Mouse (Mus musculus) bone marrow macrophage, adult 2 months (primary cell): ENCODE measurements around the gene Gm20388. TPM values are rescaled to one million over a fixed set of nuclear protein-coding genes. Genes with fewer than 3 reads are reported as not detected.

Experiments used
- H3K27ac ChIP-seq: 2 replicates; pipeline ENCODE4 v1.5.1; 2012; ENCODE audit warnings: low read depth, low read length; ENCODE audit not compliant: insufficient read depth
- H3K4me1 ChIP-seq: 2 replicates; pipeline ENCODE4 v1.6.1; 2012; ENCODE audit warnings: low read length; ENCODE audit not compliant: control insufficient read depth, insufficient read depth
- H3K4me3 ChIP-seq: 2 replicates; pipeline ENCODE4 v1.5.1; 2012; ENCODE audit warnings: mild to moderate bottlenecking, low read length, moderate library complexity; ENCODE audit not compliant: insufficient read depth
- CTCF ChIP-seq: IDR thresholded peaks from 2 replicates; pipeline ENCODE4 v1.5.1; 2012; ENCODE audit warnings: low read depth, mild to moderate bottlenecking, low read length, moderate library complexity
- POLR2A ChIP-seq: IDR thresholded peaks from 2 replicates; pipeline ENCODE4 v1.6.1; 2012; ENCODE audit warnings: mild to moderate bottlenecking, low read depth, low read length, borderline replicate concordance
- polyA plus RNA-seq: library from polyadenylated mRNA; stranded (reverse); fragments of >200 nt; gene quantifications from 2 replicates; pipeline ENCODE4 v1.2.4, GENCODE M21; 2012; ENCODE audit not compliant: missing spikeins, insufficient read depth, insufficient read length

Gm20388 gene
- polyA plus RNA-seq, 1 experiment: 32.7 TPM

DNA sequence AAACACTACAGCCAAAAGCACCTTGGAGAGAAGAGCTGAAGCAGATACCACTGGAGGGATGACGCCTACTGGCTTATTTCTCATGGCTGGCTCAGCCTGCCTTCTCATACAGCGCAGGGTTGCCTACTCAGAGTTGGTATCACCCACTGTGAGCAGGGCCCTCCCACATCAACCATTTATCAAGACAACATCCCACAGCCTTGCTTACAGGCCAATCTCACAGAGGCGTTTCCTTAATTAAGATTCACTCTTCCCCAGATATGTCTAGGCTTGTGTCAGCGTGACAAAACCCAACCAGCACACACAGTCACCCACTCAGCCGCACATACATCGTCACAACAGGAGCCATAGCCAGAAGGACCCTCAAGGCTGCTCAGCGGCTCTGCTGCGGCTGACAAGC is 4172.0 kb downstream of the Gm20388 start:
- Histone ChIP-seq H3K4me3 (no peak overlapping the region), H3K27ac (no peak overlapping the region), H3K4me1 (peaks cover 4% of the 10 kb centered on the region)
- no peak for TF ChIP-seq CTCF
- no peak for TF ChIP-seq POLR2A

GRCm38 (mm10) chr8:124083611-124084010 is 4173.0 kb downstream of the Gm20388 start:
- H3K27ac ChIP-seq: no peak overlapping the region
- TF ChIP-seq CTCF: no peak
- no peak for TF ChIP-seq POLR2A
- peaks cover 4% of the 10 kb centered on the region for H3K4me1 ChIP-seq
- no peak overlapping the region for H3K4me3 ChIP-seq

GRCm38 (mm10) chr8:124085668-124086067 is 4175.0 kb downstream of the Gm20388 start:
- H3K4me3 ChIP-seq: no peak overlapping the region
- peaks cover 4% of the 10 kb centered on the region for H3K4me1 ChIP-seq
- H3K27ac ChIP-seq: no peak overlapping the region
- TF ChIP-seq CTCF (no peak), POLR2A (no peak)

- no peak overlapping the region for H3K27ac ChIP-seq
- no peak overlapping the region for H3K4me3 ChIP-seq
- no peak for TF ChIP-seq POLR2A
- TF ChIP-seq CTCF: no peak
- H3K4me1 ChIP-seq: peaks cover 4% of the 10 kb centered on the region
Observed at GRCm38 (mm10) chr8:124088092-124088613, 4177.5 kb downstream of the Gm20388 start.

DNA sequence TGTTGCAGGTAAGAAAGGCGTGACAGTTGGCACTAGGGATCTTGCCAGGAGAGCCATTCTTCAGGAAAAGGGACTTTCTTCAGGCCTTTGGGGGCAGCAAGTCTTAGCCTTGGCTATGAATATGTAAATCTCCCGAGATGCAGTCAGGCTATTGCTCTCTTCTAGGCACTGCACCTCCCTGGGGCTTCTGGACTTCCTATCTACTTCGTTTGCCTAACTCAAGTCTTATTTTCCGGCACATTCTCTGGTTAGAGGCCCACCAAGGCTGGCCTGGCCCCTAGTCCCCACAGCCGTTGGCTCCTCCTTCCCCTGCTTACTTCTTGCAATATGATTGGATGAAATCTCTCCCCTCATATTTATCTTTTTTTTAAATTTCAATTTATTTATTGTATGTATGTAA is 4178.4 kb downstream of the Gm20388 start:
- TF ChIP-seq CTCF (no peak), POLR2A (no peak)
- Histone ChIP-seq H3K4me3 (no peak overlapping the region), H3K4me1 (peaks cover 4% of the 10 kb centered on the region)

GRCm38 (mm10) chr8:124090473-124090872 is 4179.8 kb downstream of the Gm20388 start:
- TF ChIP-seq CTCF (no peak), POLR2A (no peak)
- H3K4me3 ChIP-seq: no peak overlapping the region
- peaks cover 3% of the 10 kb centered on the region for H3K4me1 ChIP-seq
- H3K27ac ChIP-seq: no peak overlapping the region

More for the DNA sequence above, 4178.4 kb downstream of the Gm20388 start:
- no peak overlapping the region for H3K27ac ChIP-seq

DNA sequence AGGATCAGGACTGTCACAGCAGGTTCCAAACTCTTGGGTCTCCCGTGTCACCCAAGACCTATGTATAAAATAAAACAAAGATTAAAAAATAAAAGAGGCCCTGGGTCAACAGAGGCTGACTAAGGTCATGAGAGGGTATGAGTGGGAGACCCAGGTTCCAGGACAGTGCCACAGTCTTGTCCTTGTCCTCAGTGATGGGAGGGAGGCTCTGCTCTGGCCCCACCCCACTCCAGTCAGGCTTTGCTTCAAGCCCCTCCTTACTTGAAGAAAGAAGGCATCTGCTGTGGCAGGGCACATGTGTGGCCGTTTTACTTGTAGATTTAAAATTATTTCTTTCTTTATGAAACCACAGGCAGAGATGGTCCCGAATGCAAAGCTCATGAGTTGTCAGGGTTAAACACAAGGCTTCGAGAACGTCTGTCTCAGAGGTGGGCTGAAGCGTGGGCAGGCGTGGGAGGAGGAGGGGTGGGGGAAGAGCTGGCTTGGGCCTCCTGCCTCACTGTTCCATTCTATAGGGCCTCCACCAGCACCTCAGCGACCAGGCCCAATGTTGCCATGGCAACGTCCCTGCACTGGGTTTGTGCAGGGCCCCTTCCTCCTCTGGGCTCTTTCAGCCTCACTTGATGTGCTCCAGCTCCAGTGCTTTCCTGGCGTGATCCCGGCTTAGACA is 4188.4 kb downstream of the Gm20388 start:
- no peak for TF ChIP-seq POLR2A
- TF ChIP-seq CTCF: no peak
- Histone ChIP-seq H3K4me3 (no peak overlapping the region), H3K4me1 (no peaks in the 10 kb centered on the region), H3K27ac (no peak overlapping the region)

GRCm38 (mm10) chr8:124099623-124099965 is 4189.0 kb downstream of the Gm20388 start:
- H3K4me1 ChIP-seq: no peaks in the 10 kb centered on the region
- no peak overlapping the region for H3K4me3 ChIP-seq
- TF ChIP-seq POLR2A (no peak), CTCF (no peak)
- no peak overlapping the region for H3K27ac ChIP-seq

DNA sequence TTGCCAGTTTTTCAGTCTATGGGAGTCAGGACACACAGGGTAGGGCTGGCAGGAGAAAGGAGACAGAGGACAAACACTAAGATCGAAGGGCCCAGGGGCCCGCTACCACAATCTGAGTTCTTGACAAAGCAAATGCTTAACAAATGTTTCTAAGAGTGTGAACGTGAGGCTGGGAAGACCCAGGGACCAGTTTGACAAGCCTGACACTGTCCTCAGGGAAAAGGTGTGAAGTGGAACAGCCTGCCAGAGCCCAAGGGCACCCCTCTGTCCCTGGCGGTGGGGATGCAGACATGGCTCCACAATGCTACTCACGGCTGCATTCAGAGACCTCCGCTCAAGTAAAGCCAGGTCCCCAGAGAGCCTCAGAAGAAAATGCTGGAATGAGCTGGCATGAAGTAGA is 4195.2 kb downstream of the Gm20388 start:
- H3K4me3 ChIP-seq: no peak overlapping the region
- H3K4me1 ChIP-seq: no peaks in the 10 kb centered on the region
- TF ChIP-seq POLR2A (no peak), CTCF (no peak)
- no peak overlapping the region for H3K27ac ChIP-seq

DNA sequence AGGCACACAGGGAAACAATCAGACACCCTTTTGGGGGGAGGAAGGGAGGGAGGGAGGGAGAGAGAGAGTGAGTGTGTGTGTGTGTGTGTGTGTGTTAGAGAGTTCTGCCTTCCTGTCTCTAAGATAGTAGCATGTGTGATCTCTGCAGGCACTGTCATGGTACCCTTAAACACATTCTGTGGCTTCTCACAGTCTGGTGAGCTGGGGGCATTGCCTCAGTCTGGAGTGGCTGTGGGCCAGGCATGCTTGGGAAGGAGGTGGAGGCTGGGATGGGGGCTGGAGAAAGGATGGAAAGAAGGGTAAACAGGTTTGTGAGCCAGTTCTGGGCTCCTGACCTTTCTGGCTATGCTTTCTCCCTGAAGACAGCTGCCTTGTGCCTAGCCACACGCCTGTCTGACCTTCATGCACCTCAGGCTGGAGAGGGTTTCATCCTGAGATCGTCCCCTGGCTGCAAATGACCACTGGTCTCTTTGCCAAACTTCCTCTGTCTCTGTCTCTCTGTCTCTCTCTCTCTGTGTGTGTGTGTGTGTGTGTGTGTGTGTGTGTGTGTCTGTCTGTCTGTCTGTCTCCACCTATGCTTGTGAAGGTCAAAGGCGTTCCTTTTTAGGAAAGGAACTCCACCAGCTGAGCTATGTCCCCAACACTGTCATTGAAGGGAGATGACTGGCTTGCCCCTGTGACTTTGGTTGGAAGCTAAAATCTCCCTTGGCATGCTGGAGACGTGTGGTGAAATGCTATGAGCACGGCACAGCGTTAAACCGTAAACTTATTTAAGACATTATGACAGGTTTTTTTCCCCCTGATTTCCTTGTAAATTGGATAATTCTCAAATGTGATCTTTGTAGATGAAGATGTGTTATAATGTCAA is 4195.9 kb downstream of the Gm20388 start:
- no peak overlapping the region for H3K4me3 ChIP-seq
- no peak overlapping the region for H3K27ac ChIP-seq
- H3K4me1 ChIP-seq: no peaks in the 10 kb centered on the region
- no peak for TF ChIP-seq CTCF
- no peak for TF ChIP-seq POLR2A
